Mouse (Mus musculus): ENCODE data around the gene Tenm2. TPM values are rescaled to one million over a fixed set of nuclear protein-coding genes. Genes with fewer than 3 reads are reported as not detected.

The Tenm2 gene
- total and polyA plus RNA-seq, 3 experiments = not detected

- no peaks in the 10 kb centered on the region for H3K27me3 ChIP-seq (ENCODE audit: control insufficient read depth in 1 of 2, insufficient read depth in 2 of 2, low read length in 2 of 2)
- H3K27ac ChIP-seq (ENCODE audit: control insufficient read depth, low read depth, low read length) = no peak overlapping the region
- no peaks in the 10 kb centered on the region for H3K79me2 ChIP-seq (ENCODE audit: control insufficient read depth, insufficient read depth, low read length, poor library complexity)
- no peak overlapping the region for H3K9ac ChIP-seq (ENCODE audit: control insufficient read depth, low read depth, low read length, poor library complexity, severe bottlenecking)
- H3K4me3 ChIP-seq (ENCODE audit: control insufficient read depth in 1 of 2, insufficient read depth in 1 of 2, low read depth in 2 of 2, low read length in 2 of 2) = no peak overlapping the region
- H3K4me1 ChIP-seq (ENCODE audit: control insufficient read depth in 1 of 2, insufficient read depth in 2 of 2, low read length in 2 of 2) = no peaks in the 10 kb centered on the region
- H3K9me3 ChIP-seq (replicated peaks; ENCODE audit: insufficient read depth, low read length) = no peaks in the 10 kb centered on the region
- no peak for TF ChIP-seq MAFK (IDR thresholded peaks at IDR 0.05; ENCODE audit: borderline replicate concordance, low read depth, low read length)
- TF ChIP-seq ETS1 (IDR thresholded peaks at IDR 0.05; ENCODE audit: low read depth, low read length) = no peak
- TF ChIP-seq BHLHE40 (IDR thresholded peaks at IDR 0.05; ENCODE audit: borderline replicate concordance, low read depth, low read length) = no peak
- no peak for TF ChIP-seq MYB (IDR thresholded peaks at IDR 0.05; ENCODE audit: low read depth, low read length)
- TF ChIP-seq NELFE (IDR thresholded peaks at IDR 0.05; ENCODE audit: low read depth, low read length) = no peak
- TF ChIP-seq USF1 (IDR thresholded peaks at IDR 0.05; ENCODE audit: low read depth, low read length) = no peak
- H3K36me3 ChIP-seq (ENCODE audit: control insufficient read depth in 1 of 2, insufficient read depth in 2 of 2, low read length in 2 of 2) = no peaks in the 10 kb centered on the region
- DNase-seq (ENCODE audit: low read depth, low spot score) = no peak
These were observed 783.3 kb downstream of the Tenm2 start for GRCm38 (mm10) chr11:36452436-36452835.

GRCm38 (mm10) chr11:36446351-36446750, 789.4 kb downstream of the Tenm2 start:
- no peaks in the 10 kb centered on the region for H3K4me1 ChIP-seq (ENCODE audit: control insufficient read depth in 1 of 2, insufficient read depth in 2 of 2, low read length in 2 of 2)
- H3K9ac ChIP-seq (ENCODE audit: control insufficient read depth, low read depth, low read length, poor library complexity, severe bottlenecking) = no peak overlapping the region
- H3K27ac ChIP-seq (ENCODE audit: control insufficient read depth, low read depth, low read length) = no peak overlapping the region
- H3K36me3 ChIP-seq (ENCODE audit: control insufficient read depth in 1 of 2, insufficient read depth in 2 of 2, low read length in 2 of 2) = no peaks in the 10 kb centered on the region
- no peaks in the 10 kb centered on the region for H3K9me3 ChIP-seq (replicated peaks; ENCODE audit: insufficient read depth, low read length)
- no peak for DNase-seq (ENCODE audit: low read depth, low spot score)
- no peaks in the 10 kb centered on the region for H3K27me3 ChIP-seq (ENCODE audit: control insufficient read depth in 1 of 2, insufficient read depth in 2 of 2, low read length in 2 of 2)
- H3K79me2 ChIP-seq (ENCODE audit: control insufficient read depth, insufficient read depth, low read length, poor library complexity) = no peaks in the 10 kb centered on the region
- TF ChIP-seq BHLHE40 (IDR thresholded peaks at IDR 0.05; ENCODE audit: borderline replicate concordance, low read depth, low read length) = no peak
- TF ChIP-seq MYB (IDR thresholded peaks at IDR 0.05; ENCODE audit: low read depth, low read length) = no peak
- TF ChIP-seq MAZ (IDR thresholded peaks at IDR 0.05; ENCODE audit: low read depth, low read length) = no peak
- TF ChIP-seq CHD1 (IDR thresholded peaks at IDR 0.05; ENCODE audit: low read depth, low read length) = no peak
- H3K4me3 ChIP-seq (ENCODE audit: control insufficient read depth in 1 of 2, insufficient read depth in 1 of 2, low read depth in 2 of 2, low read length in 2 of 2) = no peak overlapping the region

DNA sequence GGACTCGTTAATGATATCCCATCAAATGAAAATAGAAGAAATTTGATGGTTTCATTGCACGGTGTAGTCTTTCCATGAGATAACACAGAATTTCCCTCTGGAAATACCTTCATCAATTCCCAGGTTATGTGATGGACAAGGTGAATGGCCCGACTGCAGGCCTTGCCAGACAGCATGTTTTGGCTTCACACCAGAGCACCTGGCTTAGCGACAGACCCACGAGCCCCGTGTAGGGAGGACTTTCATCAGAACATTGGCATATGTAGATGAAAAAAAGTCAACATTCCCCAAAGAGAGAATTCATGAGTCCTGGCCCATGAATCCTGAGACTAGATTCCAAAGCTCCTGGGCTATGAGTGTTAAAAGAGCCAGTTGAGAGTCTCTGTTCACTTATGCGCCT, 791.9 kb downstream of the Tenm2 start:
- Histone ChIP-seq H3K9ac (ENCODE audit: control insufficient read depth, low read depth, low read length, poor library complexity, severe bottlenecking) (no peak overlapping the region), H3K27ac (ENCODE audit: control insufficient read depth, low read depth, low read length) (no peak overlapping the region), H3K4me3 (ENCODE audit: control insufficient read depth in 1 of 2, insufficient read depth in 1 of 2, low read depth in 2 of 2, low read length in 2 of 2) (no peak overlapping the region), H3K27me3 (ENCODE audit: control insufficient read depth in 1 of 2, insufficient read depth in 2 of 2, low read length in 2 of 2) (no peaks in the 10 kb centered on the region), H3K79me2 (ENCODE audit: control insufficient read depth, insufficient read depth, low read length, poor library complexity) (no peaks in the 10 kb centered on the region), H3K36me3 (ENCODE audit: control insufficient read depth in 1 of 2, insufficient read depth in 2 of 2, low read length in 2 of 2) (no peaks in the 10 kb centered on the region), H3K9me3 (replicated peaks; ENCODE audit: insufficient read depth, low read length) (no peaks in the 10 kb centered on the region), H3K4me1 (ENCODE audit: control insufficient read depth in 1 of 2, insufficient read depth in 2 of 2, low read length in 2 of 2) (no peaks in the 10 kb centered on the region)
- DNase-seq (ENCODE audit: low read depth, low spot score) = no peak
- TF ChIP-seq MYC (IDR thresholded peaks at IDR 0.05; ENCODE audit: low read depth, low read length) (no peak), MXI1 (IDR thresholded peaks at IDR 0.05; ENCODE audit: low read depth, low read length) (no peak), UBTF (IDR thresholded peaks at IDR 0.05; ENCODE audit: borderline replicate concordance, insufficient read depth, low read depth, low read length) (no peak), JUND (IDR thresholded peaks at IDR 0.05; ENCODE audit: low read depth, low read length) (no peak), MAFK (IDR thresholded peaks at IDR 0.05; ENCODE audit: borderline replicate concordance, low read depth, low read length) (no peak), ZC3H11A (IDR thresholded peaks at IDR 0.05; ENCODE audit: low read depth, low read length) (no peak)

Measured in MEL (cell line).